Mouse (Mus musculus) adrenal gland, adult 2 months (tissue): Measurements from ENCODE around the gene Mrpl48. TPM values are rescaled to one million over a fixed set of nuclear protein-coding genes. Genes with fewer than 3 reads are reported as not detected.
"Not testable (repeated sequence)": the region's sequence is repeated elsewhere in the genome, so short reads cannot be mapped to it uniquely, and the experiment has no call there.

Source experiments
- DNase-seq: peaks from one replicate; pipeline ENCODE4 v3.0.0; 2021
- polyA plus RNA-seq: library from polyadenylated mRNA; depleted of rRNA; stranded (reverse); fragments of >200 nt; gene quantifications from 2 replicates; pipeline ENCODE4 v1.2.3, GENCODE M21; 2012
- total RNA-seq, 2 experiments: library from RNA; stranded (reverse); gene quantifications; 2 replicates each; pipeline ENCODE4 v1.2.3; 2021

Mrpl48 gene
- total and polyA plus RNA-seq, 3 experiments, result 4.5 to 67.8 (median 64.4) TPM

- no peak for DNase-seq
These were observed 18.3 kb downstream of the Mrpl48 start for GRCm38 (mm10) chr7:100589816-100590215.

GRCm38 (mm10) chr7:100582727-100583236, 25.3 kb downstream of the Mrpl48 start:
- DNase-seq, result peak; percentile 94

DNA sequence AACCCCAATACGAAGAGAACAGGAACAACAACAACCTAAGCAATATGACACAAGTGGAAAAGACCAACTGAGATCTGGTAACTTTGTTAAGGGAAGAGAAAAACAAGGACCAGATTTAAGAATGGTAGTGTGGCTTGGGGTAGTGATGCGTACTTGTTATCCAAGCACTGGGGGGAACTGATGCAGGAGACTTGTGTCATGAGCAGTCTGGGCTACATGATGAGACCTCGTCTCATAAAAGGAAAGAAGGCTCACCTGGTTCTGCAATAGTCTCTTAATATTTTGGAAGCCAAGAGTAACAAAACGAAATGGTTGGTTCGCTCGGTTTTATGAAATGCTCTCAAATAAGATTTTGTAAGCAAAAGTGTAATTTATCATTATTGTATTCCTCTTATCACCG, 25.9 kb downstream of the Mrpl48 start:
- no peak for DNase-seq

GRCm38 (mm10) chr7:100578794-100579193, 29.3 kb downstream of the Mrpl48 start:
- DNase-seq, result no peak

GRCm38 (mm10) chr7:100572704-100573103, 35.4 kb downstream of the Mrpl48 start:
- DNase-seq, result no peak

DNA sequence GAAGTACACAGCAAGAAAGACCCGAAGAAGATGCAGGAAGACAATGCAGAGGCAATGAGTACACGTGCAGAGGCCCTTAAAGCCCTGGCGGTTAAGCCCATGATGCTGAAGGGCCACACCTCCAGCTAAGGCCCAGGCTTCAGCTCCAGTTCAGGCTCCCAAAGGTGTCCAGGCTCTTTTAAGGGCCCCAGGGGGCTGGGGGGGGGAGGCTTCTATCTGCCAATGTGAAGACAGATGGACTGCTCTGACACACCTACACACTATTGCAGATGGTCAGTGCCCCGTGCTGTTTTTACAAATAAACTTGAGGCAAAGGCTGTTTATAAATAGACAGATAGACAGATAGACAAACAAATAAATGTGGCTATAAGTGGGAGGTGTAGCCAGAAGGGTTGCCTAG, 36.0 kb downstream of the Mrpl48 start:
- no peak for DNase-seq

DNA sequence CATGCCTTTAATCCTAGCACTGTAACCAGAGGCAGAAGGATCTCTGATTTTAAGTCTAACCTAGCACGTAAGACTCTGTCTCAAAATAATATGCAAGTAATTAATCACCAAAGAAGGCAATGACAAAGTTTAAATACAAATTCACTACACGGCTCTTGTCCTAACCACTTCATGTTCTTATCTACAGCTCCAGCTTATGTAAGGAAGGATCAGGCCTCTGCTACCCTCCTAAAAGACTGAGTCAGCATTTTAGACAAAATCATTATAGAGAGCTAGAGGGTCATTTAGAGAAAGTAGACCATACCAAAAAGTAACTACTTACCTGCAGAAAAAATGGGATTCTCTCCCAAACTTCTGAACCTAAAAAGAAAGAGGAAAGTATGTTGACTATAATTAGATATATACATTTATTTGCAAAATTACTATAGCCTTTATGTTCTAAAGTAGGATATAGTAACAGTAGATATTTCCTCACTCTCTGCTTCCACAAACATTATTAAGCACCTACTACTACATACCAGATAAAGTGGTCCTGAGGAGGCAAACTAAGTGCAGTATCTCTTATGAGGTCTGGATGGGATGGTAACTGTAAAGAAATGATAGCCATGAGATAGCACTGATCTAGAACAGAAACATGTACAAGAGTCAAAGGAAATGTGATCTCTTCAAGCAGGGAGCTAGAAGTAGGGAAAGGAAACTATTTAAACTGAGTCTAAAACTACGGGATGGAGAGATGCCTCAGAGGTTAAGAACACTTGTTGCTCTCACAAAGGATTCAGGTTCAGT, 37.0 kb downstream of the Mrpl48 start:
- DNase-seq, result no peak

- no peak for DNase-seq
These were observed 38.2 kb downstream of the Mrpl48 start for GRCm38 (mm10) chr7:100569907-100570306.

- DNase-seq, result not testable (repeated sequence)
These were observed 40.9 kb downstream of the Mrpl48 start for GRCm38 (mm10) chr7:100567238-100567637.

- DNase-seq, result no peak
These were observed 46.1 kb downstream of the Mrpl48 start for GRCm38 (mm10) chr7:100561861-100562587.

GRCm38 (mm10) chr7:100559331-100559730, 48.8 kb downstream of the Mrpl48 start:
- DNase-seq, result no peak

GRCm38 (mm10) chr7:100557241-100557640, 50.9 kb downstream of the Mrpl48 start:
- peak; percentile 60 for DNase-seq

GRCm38 (mm10) chr7:100555431-100555951, 52.6 kb downstream of the Mrpl48 start:
- peak; percentile 30 for DNase-seq

DNA sequence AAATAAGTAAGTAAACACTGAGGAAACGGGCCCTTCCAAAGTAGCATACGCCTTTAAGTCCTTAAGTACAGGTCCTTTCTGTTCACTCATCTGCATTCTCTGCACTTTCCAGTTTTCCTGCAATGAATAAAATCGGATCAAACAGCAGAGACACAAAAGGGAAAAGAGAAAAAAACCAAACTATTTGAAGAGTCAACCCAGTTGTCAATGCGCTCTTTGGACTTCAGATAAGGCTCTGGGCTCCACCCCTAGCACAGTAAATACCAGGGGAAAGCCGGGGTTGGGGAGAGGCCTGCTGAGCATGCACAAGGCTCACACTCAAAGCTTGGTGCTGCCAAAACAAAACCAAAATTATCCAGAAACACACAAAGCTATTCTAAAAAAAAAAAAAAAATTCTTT, 53.2 kb downstream of the Mrpl48 start:
- DNase-seq, result no peak

- peak; percentile 15 for DNase-seq
These were observed 57.6 kb downstream of the Mrpl48 start for GRCm38 (mm10) chr7:100550338-100551007.

DNA sequence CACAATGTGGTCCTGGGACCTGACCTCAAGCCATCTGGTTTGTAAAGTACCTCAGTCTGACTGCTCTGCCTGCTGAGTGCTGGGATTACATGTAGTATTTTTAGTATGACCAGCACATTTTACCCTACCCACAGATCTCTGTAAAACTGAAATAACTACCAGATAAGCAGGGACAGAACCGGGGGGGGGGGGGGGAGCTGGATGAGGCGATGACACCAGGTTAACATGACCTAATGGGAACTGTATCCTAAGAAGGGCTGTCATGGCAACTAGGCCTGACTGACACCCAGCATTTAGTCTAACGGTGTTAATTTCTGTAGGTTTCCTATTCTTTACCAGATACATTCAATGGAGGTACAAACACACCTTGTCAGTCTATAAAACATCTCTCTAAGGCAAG, 58.3 kb downstream of the Mrpl48 start:
- DNase-seq, result no peak

GRCm38 (mm10) chr7:100547631-100548030, 60.5 kb downstream of the Mrpl48 start:
- peak; percentile 83 for DNase-seq

DNA sequence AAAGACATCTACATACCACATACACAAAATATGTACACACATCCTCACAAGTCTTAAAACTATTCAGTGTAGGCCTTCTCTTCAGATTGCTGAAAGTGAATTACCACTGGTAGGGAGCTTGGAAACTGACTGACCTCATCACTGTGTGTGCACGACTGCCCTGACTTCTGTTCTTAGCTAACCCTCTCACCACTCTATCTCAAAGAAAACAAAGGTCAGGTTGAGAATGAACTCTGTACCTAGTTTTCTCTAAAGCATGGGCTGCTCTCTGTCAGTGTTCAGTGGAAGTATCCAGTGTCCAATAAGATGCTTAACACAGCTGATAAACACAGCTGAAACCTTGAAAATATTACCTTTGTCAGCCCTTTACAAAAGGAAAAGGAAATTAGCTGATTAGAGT, 63.7 kb downstream of the Mrpl48 start:
- no peak for DNase-seq

- DNase-seq, result no peak
These were observed 68.6 kb downstream of the Mrpl48 start for GRCm38 (mm10) chr7:100539516-100539915.

GRCm38 (mm10) chr7:100537519-100537902, 70.6 kb downstream of the Mrpl48 start:
- no peak for DNase-seq

GRCm38 (mm10) chr7:100536804-100537518, 71.1 kb downstream of the Mrpl48 start, which contains the start of gene Coa4:
TSS of gene Coa4 (plus strand) at chr7:100537071.
- DNase-seq, result peak; percentile 89

DNA sequence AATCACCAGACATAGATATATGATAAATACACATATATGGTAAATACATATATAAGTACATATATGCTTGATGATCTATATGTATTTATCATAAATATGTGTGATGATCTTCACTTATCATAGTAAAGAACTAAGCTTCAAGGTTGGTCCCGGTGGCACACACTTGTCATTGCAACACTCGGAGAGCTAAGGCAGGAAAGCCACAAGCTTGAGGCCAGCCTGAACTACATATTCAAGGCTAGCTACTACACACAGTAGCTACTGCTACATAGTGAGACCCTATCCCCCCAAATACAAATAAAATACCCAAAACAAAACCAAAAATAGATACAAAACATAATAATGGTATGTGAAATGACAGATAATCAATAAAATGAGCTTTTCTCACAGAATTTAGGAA, 72.3 kb downstream of the Mrpl48 start:
- DNase-seq, result no peak
